Mouse (Mus musculus) B cell, adult (primary cell): ENCODE data around the gene Fam135a. TPM values are rescaled to one million over a fixed set of nuclear protein-coding genes. Genes with fewer than 3 reads are reported as not detected.

Source experiments
- total RNA-seq: library from RNA; stranded (reverse); gene quantifications from 4 replicates; pipeline ENCODE4 v1.2.4, GENCODE M21; 2023; ENCODE audit not compliant: inconsistent age

Gene Fam135a
- total RNA-seq = 0.67 to 1.5 TPM (median 0.78 TPM) in 4 replicates

DNA sequence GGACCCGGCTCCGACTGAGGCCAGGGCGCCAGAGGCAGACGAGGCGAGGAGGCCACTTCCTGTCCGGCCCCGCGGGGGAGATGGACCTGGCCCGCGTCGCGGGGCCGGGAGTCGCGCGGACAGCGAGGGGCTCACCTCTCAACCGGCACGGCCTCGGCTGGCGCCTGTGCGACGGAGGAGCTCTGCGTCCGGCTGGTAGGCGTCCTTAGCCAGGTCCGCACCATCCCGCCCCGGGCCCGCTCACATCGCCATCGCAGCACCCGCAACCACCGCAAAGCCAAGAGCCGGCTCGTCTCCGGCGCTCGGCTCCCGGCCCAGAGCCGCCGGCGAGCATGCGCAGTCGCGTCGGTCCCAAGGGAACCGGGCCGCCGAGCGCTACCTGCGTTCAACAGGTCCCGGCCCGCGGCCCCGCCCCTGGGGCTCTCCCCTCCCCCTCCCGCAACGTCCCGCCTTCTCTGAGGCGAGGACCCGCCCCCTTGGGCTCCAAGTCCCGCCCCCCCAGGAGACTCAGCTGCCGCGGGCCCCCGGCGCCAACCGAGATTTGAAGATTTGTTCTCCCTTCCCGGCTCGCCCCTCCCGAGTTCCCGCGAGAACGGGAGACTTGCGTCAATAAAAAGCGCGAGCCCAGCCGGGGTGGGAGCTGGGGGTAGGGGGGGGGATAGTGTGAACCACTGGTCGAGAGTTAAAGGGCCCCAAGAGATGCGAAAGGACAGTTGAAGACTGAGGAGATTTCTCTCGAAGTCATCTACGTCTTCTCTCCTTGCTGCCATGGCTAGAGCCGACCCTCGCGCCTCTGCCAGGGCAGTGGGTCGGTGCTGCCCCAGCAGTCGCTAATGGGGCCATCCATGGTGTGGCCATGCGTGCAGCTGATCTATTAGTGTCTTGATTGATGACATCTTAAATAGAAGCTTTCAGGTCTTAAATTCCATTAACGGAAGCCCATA lies at the start of gene Fam135a:
TSS of gene Fam135a (minus strand) at position 416 of the 944 bp plus-strand sequence.

DNA sequence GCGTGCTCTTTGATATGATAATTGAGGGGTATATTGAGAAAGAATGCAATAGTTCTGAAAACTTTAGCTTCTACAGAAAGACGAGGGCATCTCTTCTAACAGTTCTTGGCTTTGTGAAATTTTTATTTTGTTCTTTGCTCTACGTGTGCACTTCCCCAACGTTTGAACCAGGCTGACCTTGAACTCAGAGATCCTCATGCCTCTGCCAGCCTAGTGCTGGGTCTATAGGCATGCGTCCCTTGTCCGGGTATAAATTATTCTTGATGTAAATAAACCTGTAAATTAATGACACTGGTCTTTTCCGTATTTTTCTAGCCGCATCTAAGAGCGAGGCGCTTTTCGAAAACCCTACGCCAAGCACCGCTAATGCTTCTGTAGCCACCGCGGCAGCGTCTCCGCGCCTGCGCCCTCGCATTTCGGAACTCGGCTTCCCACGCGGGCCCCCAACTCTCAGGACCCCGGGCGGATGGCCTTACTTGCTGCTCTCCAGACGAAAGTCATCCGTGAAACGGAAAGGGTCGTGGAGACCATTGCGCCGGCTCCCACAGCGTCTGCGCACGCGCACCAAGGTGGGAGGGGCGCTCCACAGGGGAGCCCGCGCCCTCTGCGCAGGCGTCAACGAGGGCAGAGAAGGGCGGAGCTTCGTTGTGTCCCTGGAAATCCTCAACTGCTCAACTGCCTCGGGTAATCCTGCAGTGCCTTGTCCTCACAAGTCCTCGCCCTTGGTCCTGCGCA lies 94.9 kb downstream of the Fam135a start, which contains the start of gene Sdhaf4:
TSS of gene Sdhaf4 (minus strand) at position 587 of the 735 bp plus-strand sequence.

Other genes starting within 250 kb of the Fam135a start
- gene Smap1, start 178.0 kb downstream of the Fam135a start, total RNA-seq = 57.5 to 63.6 TPM (median 61.3 TPM) in 4 replicates
- gene Sdhaf4, start 94.7 kb downstream of the Fam135a start, total RNA-seq = 18.6 to 32.1 TPM (median 26.4 TPM) in 4 replicates
- not detected in 4 replicates for gene Col9a1, start 77.3 kb upstream of the Fam135a start, total RNA-seq